Mouse (Mus musculus) liver, embryonic 11.5 days (tissue): ENCODE results near the gene Tulp4. TPM values are rescaled to one million over a fixed set of nuclear protein-coding genes. Genes with fewer than 3 reads are reported as not detected.

Experiments used
- ATAC-seq: fragments of 200-750 bp; cut with Nextera tagmentation; replicated peaks from 2 replicates; pipeline ENCODE4 v1.8.0; 2017; ENCODE audit warnings: moderate number of reproducible peaks, mild to moderate bottlenecking, moderate TSS enrichment, moderate library complexity; ENCODE audit not compliant: low FRiP score
- DNase-seq: peaks from one replicate; pipeline ENCODE4 v3.0.0-alpha.2; 2017; ENCODE audit warnings: low spot score
- H3K27ac ChIP-seq: fragments of 300-500 bp; sonication (generic); 2 replicates; pipeline ENCODE4 v1.5.1; 2014; ENCODE audit warnings: mild to moderate bottlenecking, low read depth, low read length, control low read depth
- H3K27me3 ChIP-seq: fragments of 300-500 bp; sonication (generic); replicated peaks from 2 replicates; pipeline ENCODE4 v1.6.1; 2014; ENCODE audit warnings: low read length, mixed read lengths; ENCODE audit not compliant: control insufficient read depth, insufficient read depth
- H3K36me3 ChIP-seq: fragments of 300-500 bp; sonication (generic); 2 replicates; pipeline ENCODE4 v1.6.1; 2014; ENCODE audit warnings: mild to moderate bottlenecking, low read length, moderate library complexity, mixed read lengths; ENCODE audit not compliant: control insufficient read depth, insufficient read depth
- H3K4me1 ChIP-seq: fragments of 300-500 bp; sonication (generic); replicated peaks from 2 replicates; pipeline ENCODE4 v1.6.1; 2014; ENCODE audit warnings: low read length, mixed read lengths; ENCODE audit not compliant: control insufficient read depth, insufficient read depth
- H3K4me2 ChIP-seq: fragments of 300-500 bp; sonication (generic); 2 replicates; pipeline ENCODE4 v1.6.1; 2014; ENCODE audit warnings: mild to moderate bottlenecking, control low read depth, moderate library complexity
- H3K4me3 ChIP-seq: fragments of 300-500 bp; sonication (generic); 2 replicates; pipeline ENCODE4 v1.5.1; 2014; ENCODE audit warnings: low read depth, low read length, control low read depth
- H3K9ac ChIP-seq: fragments of 300-500 bp; sonication (generic); 2 replicates; pipeline ENCODE4 v1.6.1; 2014; ENCODE audit warnings: low read depth, low read length, control low read depth
- H3K9me3 ChIP-seq: fragments of 300-500 bp; sonication (generic); 2 replicates; pipeline ENCODE4 v1.6.1; 2016; ENCODE audit warnings: low read length, inconsistent platforms, mixed read lengths; ENCODE audit not compliant: control insufficient read depth
- WGBS: fragments of 180-500 bp; shearing (Covaris S2); extraction: QIAGEN DNeasy Blood & Tissue Kit; methylation state at CpG from one replicate; pipeline ENCODE4 v1.1.7; 2014; 5-methylcytosine and 5-hydroxymethylcytosine counted together
- polyA plus RNA-seq: library from polyadenylated mRNA; unstranded; fragments of >200 nt; fragmentation: Nextera tagmentation; extraction: Ambion mirVana; gene quantifications from 2 replicates; pipeline ENCODE4 v1.2.1, GENCODE M21; 2014

The Tulp4 gene
- polyA plus RNA-seq, 1 experiment from 2014 or later: 71.9 TPM

GRCm38 (mm10) chr17:6083323-6083890 is 22.8 kb upstream of the Tulp4 start:
- WGBS: 87% methylated on average over 5 of the region's 5 CpGs
- Histone ChIP-seq H3K27me3 (no peaks in the 10 kb centered on the region), H3K4me1 (peaks cover 3% of the 10 kb centered on the region; the same call in 1 of the 2 replicates), H3K9me3 (no peaks in the 10 kb centered on the region), H3K4me3 (no peak overlapping the region), H3K9ac (no peak overlapping the region), H3K36me3 (peaks cover 6% of the 10 kb centered on the region), H3K27ac (no peak overlapping the region), H3K4me2 (no peak overlapping the region)
- DNase-seq: no peak
- ATAC-seq: no peak

GRCm38 (mm10) chr17:6091604-6092003 is 14.6 kb upstream of the Tulp4 start:
- H3K9me3 ChIP-seq: no peaks in the 10 kb centered on the region
- no peak overlapping the region for H3K4me2 ChIP-seq
- H3K4me3 ChIP-seq: no peak overlapping the region
- WGBS: 87% methylated on average over 6 of the region's 6 CpGs
- no peaks in the 10 kb centered on the region for H3K27me3 ChIP-seq
- no peak overlapping the region for H3K27ac ChIP-seq
- ATAC-seq (no peak), DNase-seq (no peak)
- H3K36me3 ChIP-seq: no peaks in the 10 kb centered on the region
- no peak overlapping the region for H3K9ac ChIP-seq
- H3K4me1 ChIP-seq: no peaks in the 10 kb centered on the region

- no peak for DNase-seq
- ATAC-seq: no peak
- Histone ChIP-seq H3K4me3 (no peak overlapping the region), H3K27ac (no peak overlapping the region), H3K4me1 (no peaks in the 10 kb centered on the region), H3K9ac (no peak overlapping the region), H3K4me2 (no peak overlapping the region), H3K27me3 (no peaks in the 10 kb centered on the region), H3K36me3 (no peaks in the 10 kb centered on the region), H3K9me3 (no peaks in the 10 kb centered on the region)
These were observed 10.7 kb upstream of the Tulp4 start for GRCm38 (mm10) chr17:6095579-6095978.

- Histone ChIP-seq H3K4me3 (no peak overlapping the region), H3K27ac (no peak overlapping the region), H3K4me1 (no peaks in the 10 kb centered on the region), H3K9me3 (no peaks in the 10 kb centered on the region), H3K9ac (no peak overlapping the region), H3K4me2 (no peak overlapping the region), H3K27me3 (no peaks in the 10 kb centered on the region), H3K36me3 (no peaks in the 10 kb centered on the region)
- ATAC-seq: no peak
- DNase-seq: peak; percentile 35
- 31% methylated on average over 4 of the region's 4 CpGs for WGBS
These were observed 8.4 kb upstream of the Tulp4 start for GRCm38 (mm10) chr17:6097884-6098283.

- WGBS: 89% methylated on average over 3 of the region's 3 CpGs
- no peak overlapping the region for H3K9ac ChIP-seq
- no peaks in the 10 kb centered on the region for H3K36me3 ChIP-seq
- no peaks in the 10 kb centered on the region for H3K9me3 ChIP-seq
- H3K4me3 ChIP-seq: no peak overlapping the region
- H3K4me1 ChIP-seq: no peaks in the 10 kb centered on the region
- H3K27ac ChIP-seq: no peak overlapping the region
- DNase-seq: no peak
- H3K4me2 ChIP-seq: no peak overlapping the region
- ATAC-seq: no peak
- no peaks in the 10 kb centered on the region for H3K27me3 ChIP-seq
These were observed 4.0 kb upstream of the Tulp4 start for GRCm38 (mm10) chr17:6102287-6102686.

- H3K4me2 ChIP-seq: no peak overlapping the region
These were observed 2.7 kb upstream of the Tulp4 start for GRCm38 (mm10) chr17:6103566-6103965.

GRCm38 (mm10) chr17:6107015-6107601 is 871 bp downstream of the Tulp4 start:
- WGBS: 1% methylated on average over 45 of the region's 50 CpGs
- peak overlapping the region; percentile 73 for H3K4me2 ChIP-seq
- ATAC-seq: no peak; the same call in 1 of the 2 replicates

More at GRCm38 (mm10) chr17:6103566-6103965, 2.7 kb upstream of the Tulp4 start:
- no peaks in the 10 kb centered on the region for H3K4me1 ChIP-seq
- DNase-seq (no peak), ATAC-seq (no peak)
- H3K27me3 ChIP-seq: no peaks in the 10 kb centered on the region
- no peak overlapping the region for H3K4me3 ChIP-seq
- no peak overlapping the region for H3K9ac ChIP-seq
- H3K27ac ChIP-seq: no peak overlapping the region
- 79% methylated on average over 6 of the region's 6 CpGs for WGBS
- no peaks in the 10 kb centered on the region for H3K36me3 ChIP-seq
- H3K9me3 ChIP-seq: no peaks in the 10 kb centered on the region

GRCm38 (mm10) chr17:6108175-6108574 is 1.9 kb downstream of the Tulp4 start:
- H3K27me3 ChIP-seq: no peaks in the 10 kb centered on the region
- 72% methylated on average over 7 of the region's 7 CpGs for WGBS
- H3K4me3 ChIP-seq: peak overlapping the region; percentile 82; the same call in 1 of the 2 replicates
- no peak for ATAC-seq
- no peak overlapping the region for H3K9ac ChIP-seq
- H3K4me2 ChIP-seq: peak overlapping the region; percentile 73
- H3K4me1 ChIP-seq: no peaks in the 10 kb centered on the region
- no peak overlapping the region for H3K27ac ChIP-seq
- DNase-seq: no peak
- H3K9me3 ChIP-seq: no peaks in the 10 kb centered on the region
- H3K36me3 ChIP-seq: no peaks in the 10 kb centered on the region; the same call in 1 of the 2 replicates

More at GRCm38 (mm10) chr17:6107015-6107601, 871 bp downstream of the Tulp4 start:
- no peaks in the 10 kb centered on the region for H3K9me3 ChIP-seq
- H3K36me3 ChIP-seq: no peaks in the 10 kb centered on the region; the same call in 1 of the 2 replicates
- no peaks in the 10 kb centered on the region for H3K4me1 ChIP-seq
- H3K9ac ChIP-seq: peak overlapping the region; percentile 87
- DNase-seq: peak; percentile 73
- H3K27me3 ChIP-seq: no peaks in the 10 kb centered on the region
- peak overlapping the region; percentile 82 for H3K4me3 ChIP-seq
- H3K27ac ChIP-seq: peak overlapping the region; percentile 76

- no peak overlapping the region for H3K4me2 ChIP-seq
- H3K27ac ChIP-seq: no peak overlapping the region
- H3K27me3 ChIP-seq: no peaks in the 10 kb centered on the region
- no peaks in the 10 kb centered on the region; the same call in 1 of the 2 replicates for H3K36me3 ChIP-seq
- WGBS: 74% methylated on average over 3 of the region's 3 CpGs
- ATAC-seq: no peak
- H3K9ac ChIP-seq: no peak overlapping the region
- no peak for DNase-seq
- no peaks in the 10 kb centered on the region for H3K9me3 ChIP-seq
- no peak overlapping the region for H3K4me3 ChIP-seq
- H3K4me1 ChIP-seq: no peaks in the 10 kb centered on the region
These were observed 4.7 kb downstream of the Tulp4 start for GRCm38 (mm10) chr17:6110956-6111355.
